Mouse (Mus musculus): ENCODE measurements at regions not wholly inside any gene's neighbourhood (a gene's known extent, or its start where the extent isn't known, plus 50 kb on each side); places are given as distances from the start of the nearest gene placed in this dataset.

GRCm38 (mm10) chr3:157472674-157473073, 61.3 kb upstream of the Zranb2 start:
- no peaks in the 10 kb centered on the region for H3K27me3 ChIP-seq
- ATAC-seq (ENCODE audit: low FRiP score), result no peak
- H3K9ac ChIP-seq, result no peak overlapping the region
- no peak overlapping the region for H3K4me2 ChIP-seq
- H3K4me3 ChIP-seq (replicated peaks), result no peak overlapping the region
- 77% methylated on average over 5 of the region's 5 CpGs for WGBS
- H3K36me3 ChIP-seq (replicated peaks), result no peaks in the 10 kb centered on the region
- H3K4me1 ChIP-seq, result 0 out of 2 replicates have a peak, but pooled peaks cover 3% of the 10 kb centered on the region
- no peak overlapping the region for H3K27ac ChIP-seq
- H3K9me3 ChIP-seq, result no peaks in the 10 kb centered on the region

GRCm38 (mm10) chr3:157477731-157478130, 56.2 kb upstream of the Zranb2 start:
- 0 out of 2 replicates have a peak, but pooled peaks cover 3% of the 10 kb centered on the region for H3K4me1 ChIP-seq
- H3K4me2 ChIP-seq, result no peak overlapping the region
- no peak overlapping the region for H3K9ac ChIP-seq
- 65% methylated on average over 2 of the region's 2 CpGs for WGBS
- H3K27ac ChIP-seq, result no peak overlapping the region
- ATAC-seq (ENCODE audit: low FRiP score), result no peak
- no peaks in the 10 kb centered on the region for H3K9me3 ChIP-seq
- H3K27me3 ChIP-seq, result no peaks in the 10 kb centered on the region
- H3K36me3 ChIP-seq (replicated peaks), result no peaks in the 10 kb centered on the region
- no peak overlapping the region for H3K4me3 ChIP-seq (replicated peaks)
